Mouse (Mus musculus) embryonic facial prominence, embryonic 15.5 days (tissue): Measurements from ENCODE around the gene Shprh. TPM values are rescaled to one million over a fixed set of nuclear protein-coding genes. Genes with fewer than 3 reads are reported as not detected.
"Not testable (repeated sequence)": the region's sequence is repeated elsewhere in the genome, so short reads cannot be mapped to it uniquely, and the experiment has no call there.

Experiments used
- ATAC-seq: fragments of 200-750 bp; cut with Nextera tagmentation; 2 replicates; pipeline ENCODE4 v1.8.0; 2017; ENCODE audit warnings: low read depth, moderate TSS enrichment; ENCODE audit not compliant: insufficient number of reproducible peaks, low FRiP score, low TSS enrichment
- H3K27ac ChIP-seq: fragments of 300-500 bp; sonication (generic); replicated peaks from 2 replicates; pipeline ENCODE4 v1.5.1; 2015; ENCODE audit warnings: mild to moderate bottlenecking, inconsistent platforms
- H3K27me3 ChIP-seq: fragments of 300-500 bp; sonication (generic); 2 replicates; pipeline ENCODE4 v1.6.1; 2015; ENCODE audit warnings: inconsistent platforms
- H3K36me3 ChIP-seq: fragments of 300-500 bp; sonication (generic); 2 replicates; pipeline ENCODE4 v1.6.1; 2015; ENCODE audit warnings: mild to moderate bottlenecking, inconsistent platforms
- H3K4me1 ChIP-seq: fragments of 300-500 bp; sonication (generic); 2 replicates; pipeline ENCODE4 v1.6.1; 2015; ENCODE audit warnings: inconsistent platforms
- H3K4me2 ChIP-seq: fragments of 300-500 bp; sonication (generic); replicated peaks from 2 replicates; pipeline ENCODE4 v1.6.1; 2015; ENCODE audit warnings: mild to moderate bottlenecking, inconsistent platforms
- H3K4me3 ChIP-seq: fragments of 300-500 bp; sonication (generic); replicated peaks from 2 replicates; pipeline ENCODE4 v1.5.1; 2015; ENCODE audit warnings: mild to moderate bottlenecking, inconsistent platforms
- H3K9ac ChIP-seq: fragments of 300-500 bp; sonication (generic); 2 replicates; pipeline ENCODE4 v1.6.1; 2015; ENCODE audit warnings: inconsistent platforms
- H3K9me3 ChIP-seq: fragments of 300-500 bp; sonication (generic); replicated peaks from 2 replicates; pipeline ENCODE4 v1.6.1; 2016; ENCODE audit warnings: inconsistent platforms
- WGBS: fragments of 180-500 bp; shearing (Covaris S2); methylation state at CpG from one replicate; pipeline ENCODE4 v1.1.7; 2015; 5-methylcytosine and 5-hydroxymethylcytosine counted together
- polyA plus RNA-seq: library from polyadenylated mRNA; unstranded; fragments of >200 nt; fragmentation: Nextera tagmentation; extraction: Ambion mirVana; gene quantifications from 2 replicates; pipeline ENCODE4 v1.2.1, GENCODE M21; 2015

The Shprh gene
- polyA plus RNA-seq, 1 experiment from 2014 or later = 16.1 TPM

DNA sequence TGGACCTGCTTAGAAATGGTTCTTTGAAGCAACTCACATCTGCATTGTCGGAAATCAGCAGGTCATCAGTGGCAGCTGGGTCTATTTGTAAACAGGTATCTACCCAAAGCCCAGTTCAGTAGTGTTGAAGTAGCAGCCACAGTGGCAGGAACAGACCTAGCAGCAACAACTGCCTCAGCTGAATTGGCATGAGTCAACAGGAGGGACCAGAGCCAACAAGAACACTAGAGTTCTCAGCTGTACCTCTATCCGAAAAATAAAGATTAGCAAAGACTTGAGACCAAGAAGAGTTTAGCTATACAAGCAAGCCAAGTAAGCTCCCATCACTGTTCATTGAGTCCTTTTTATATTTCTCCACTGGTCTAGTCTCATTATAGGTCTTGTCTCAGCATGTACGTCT is 99.0 kb downstream of the Shprh start:
- no peak for ATAC-seq
- Histone ChIP-seq H3K27ac (no peak overlapping the region), H3K27me3 (no peaks in the 10 kb centered on the region), H3K9ac (no peak overlapping the region), H3K4me3 (no peak overlapping the region), H3K36me3 (no peaks in the 10 kb centered on the region), H3K4me1 (no peaks in the 10 kb centered on the region), H3K4me2 (no peak overlapping the region), H3K9me3 (no peaks in the 10 kb centered on the region)
- 79% methylated on average over 3 of the region's 3 CpGs for WGBS

- WGBS = 23% methylated on average over 2 of the region's 2 CpGs
- Histone ChIP-seq H3K4me2 (no peak overlapping the region), H3K27ac (no peak overlapping the region), H3K4me1 (no peaks in the 10 kb centered on the region), H3K4me3 (no peak overlapping the region), H3K27me3 (no peaks in the 10 kb centered on the region), H3K9ac (no peak overlapping the region), H3K36me3 (no peaks in the 10 kb centered on the region), H3K9me3 (no peaks in the 10 kb centered on the region)
- no peak for ATAC-seq
Measured at GRCm38 (mm10) chr10:11250247-11250997, 101.2 kb downstream of the Shprh start.

GRCm38 (mm10) chr10:11253581-11253980 is 104.4 kb downstream of the Shprh start:
- H3K27ac ChIP-seq, H3K4me1 ChIP-seq, H3K9ac ChIP-seq, ATAC-seq, H3K36me3 ChIP-seq, H3K4me3 ChIP-seq, H3K4me2 ChIP-seq, H3K9me3 ChIP-seq, H3K27me3 ChIP-seq: not testable (repeated sequence)
- 88% methylated on average over 4 of the region's 4 CpGs for WGBS

DNA sequence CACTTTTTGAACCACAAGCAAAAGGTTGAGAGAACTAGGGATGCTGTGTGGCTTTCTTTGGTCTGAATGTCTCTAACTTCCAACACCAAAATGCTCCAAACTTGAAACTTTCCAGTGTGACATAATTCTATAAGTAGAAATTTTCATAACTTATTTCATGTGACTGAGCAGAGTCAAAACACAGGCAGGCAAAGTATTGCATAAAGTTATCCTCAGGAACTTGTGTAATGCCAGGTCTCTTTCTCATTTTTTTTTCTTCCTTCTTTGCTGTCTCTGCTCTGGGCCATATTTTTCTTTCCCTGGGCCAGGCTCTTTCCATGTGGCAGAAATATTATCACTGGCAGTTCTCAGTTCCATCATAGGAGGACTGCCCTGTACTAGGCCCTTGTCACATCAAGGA is 110.9 kb downstream of the Shprh start:
- no peaks in the 10 kb centered on the region for H3K9me3 ChIP-seq
- H3K36me3 ChIP-seq = no peaks in the 10 kb centered on the region
- H3K4me2 ChIP-seq = no peak overlapping the region
- H3K4me3 ChIP-seq = no peak overlapping the region
- no peak overlapping the region for H3K27ac ChIP-seq
- H3K27me3 ChIP-seq = no peaks in the 10 kb centered on the region
- no peak for ATAC-seq
- H3K4me1 ChIP-seq = no peaks in the 10 kb centered on the region
- no peak overlapping the region for H3K9ac ChIP-seq

DNA sequence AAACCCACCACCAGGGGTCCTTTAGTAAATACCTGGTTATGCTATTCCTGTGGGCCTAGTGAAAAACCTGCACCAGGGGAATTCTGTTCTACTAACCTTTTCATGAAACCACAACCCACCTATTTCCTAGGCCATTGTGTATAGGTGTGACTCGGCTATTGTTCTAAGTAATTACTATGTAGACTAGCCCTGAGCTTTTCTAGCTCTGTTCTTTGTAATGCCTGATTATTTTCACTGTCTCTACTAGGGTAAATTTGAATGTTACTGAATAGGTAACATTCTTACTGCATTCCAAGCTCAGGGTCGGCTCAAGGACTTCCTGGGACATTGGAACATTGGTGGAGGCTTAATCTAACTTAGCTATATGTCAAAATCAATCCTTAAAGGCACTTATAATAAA is 113.1 kb downstream of the Shprh start:
- H3K9ac ChIP-seq, H3K4me1 ChIP-seq, ATAC-seq, H3K36me3 ChIP-seq, H3K27me3 ChIP-seq, H3K4me2 ChIP-seq, H3K27ac ChIP-seq, H3K4me3 ChIP-seq, H3K9me3 ChIP-seq: not testable (repeated sequence)
- 75% methylated on average over 2 of the region's 2 CpGs for WGBS

DNA sequence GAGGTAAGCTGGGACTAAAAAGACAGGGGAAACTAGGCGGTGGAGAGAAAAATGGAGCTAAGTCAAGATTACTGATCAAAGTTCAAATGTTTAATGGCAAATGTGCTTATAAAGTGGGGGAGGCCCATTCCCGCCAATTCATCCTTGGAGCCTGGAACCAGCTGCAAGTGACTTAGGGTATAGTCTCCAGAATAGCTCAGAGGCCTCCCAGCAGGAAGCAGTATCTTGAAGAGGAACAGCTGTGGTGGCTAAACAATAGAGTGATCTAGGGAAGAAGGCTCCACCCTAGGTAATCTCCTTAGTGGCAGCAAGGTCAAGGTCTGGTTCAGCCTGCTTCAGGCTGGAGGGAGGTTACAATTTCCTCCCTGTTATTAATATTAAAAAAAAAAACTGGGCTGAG is 114.6 kb downstream of the Shprh start:
- H3K9me3 ChIP-seq, H3K4me3 ChIP-seq, H3K9ac ChIP-seq, H3K4me2 ChIP-seq, H3K36me3 ChIP-seq, H3K27ac ChIP-seq, H3K4me1 ChIP-seq, ATAC-seq, H3K27me3 ChIP-seq: not testable (repeated sequence)
- 92% methylated on average over 2 of the region's 2 CpGs for WGBS

Other genes with a start within 250 kb of the Shprh start
- gene Grm1, start 67.1 kb upstream of the Shprh start, polyA plus RNA-seq = 0.11 TPM in 2 replicates
- gene Fbxo30, start 131.9 kb downstream of the Shprh start, polyA plus RNA-seq = 28.6 and 29.6 TPM in 2 replicates
- gene Epm2a, start 194.0 kb downstream of the Shprh start, polyA plus RNA-seq = 0.12 and 0.30 TPM in 2 replicates